Mouse (Mus musculus): ENCODE measurements around the gene Klf13.

DNA sequence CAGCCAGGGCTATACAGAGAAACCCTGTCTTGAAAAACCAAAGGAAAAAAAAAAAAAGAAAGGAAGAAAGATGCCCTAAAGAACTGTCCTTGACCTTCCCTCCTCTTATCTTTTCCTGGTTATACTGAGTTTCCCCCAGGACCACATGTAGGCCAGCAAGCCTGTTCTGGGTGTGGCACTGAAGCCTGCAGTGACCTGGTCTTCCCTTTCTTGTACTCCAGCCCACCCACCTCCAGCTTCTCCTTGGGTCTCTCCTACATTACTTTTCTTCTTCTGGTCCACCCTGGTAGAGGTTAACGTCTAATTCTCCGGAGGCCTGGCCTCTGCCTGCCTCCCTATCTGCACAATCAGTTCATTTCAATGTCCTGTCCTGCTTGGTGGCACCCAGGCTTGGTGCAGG lies 16.7 kb upstream of the Klf13 start:
- TF ChIP-seq CTCF (IDR thresholded peaks at IDR 0.05; ENCODE audit: insufficient read depth, low read length) (no peak), POLR2A (IDR thresholded peaks at IDR 0.05; ENCODE audit: borderline replicate concordance, extremely low read depth, low read depth, low read length) (no peak)

Measured in lung, adult 2 months (tissue).